In the genomic region with DNA sequence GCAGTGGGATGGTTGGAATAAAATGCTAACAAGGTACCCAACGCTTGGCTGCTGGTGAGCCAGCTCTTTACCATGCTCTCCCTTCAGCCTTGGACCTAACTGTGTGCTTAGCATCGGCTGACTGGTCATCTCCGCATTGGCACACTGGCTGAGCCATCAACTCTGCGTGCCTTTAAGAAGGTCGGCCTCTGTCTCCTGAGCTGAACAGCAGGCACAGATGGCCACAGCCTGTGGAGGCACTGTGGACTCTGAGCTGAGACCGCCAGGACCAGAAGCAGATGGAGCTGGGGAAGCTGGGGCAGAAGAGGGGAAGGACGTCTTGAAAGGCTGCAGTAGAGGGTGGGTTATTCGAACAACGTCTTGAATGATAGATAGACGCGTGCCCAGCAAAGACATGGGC, we compare ENCODE assay signal across 21 mouse cellular contexts. TPM values are rescaled to one million over a fixed set of nuclear protein-coding genes. Genes with fewer than 3 reads are reported as not detected.
"Had no signal": no experiment of that assay in that cellular context is flagged by ENCODE, and none has a peak within 500 bp of the region (broad histone marks: within the 10 kb centered on the region; RNA-seq: fewer than 3 reads in every experiment).

No protein-coding gene starts in this region.

- H3K9ac ChIP-seq: liver, embryonic 14.5 days; lung, embryonic 14.5 days; midbrain, embryonic 13.5 days; neural tube, embryonic 13.5 days; neural tube, embryonic 15.5 days had no signal

- H3K4me3 ChIP-seq: midbrain, embryonic 10.5 days; midbrain, embryonic 13.5 days; myocyte; neural tube, embryonic 13.5 days; neural tube, embryonic 15.5 days had no signal

- H3K4me2 ChIP-seq: lung, embryonic 14.5 days; midbrain, embryonic 13.5 days; neural tube, embryonic 13.5 days; neural tube, embryonic 15.5 days had no signal

- H3K36me3 ChIP-seq: midbrain, embryonic 10.5 days; midbrain, embryonic 13.5 days; neural tube, embryonic 13.5 days; neural tube, embryonic 15.5 days had no signal

- ATAC-seq: midbrain, embryonic 13.5 days had no signal

- H3K27ac ChIP-seq: liver, embryonic 14.5 days; midbrain, embryonic 10.5 days; midbrain, embryonic 13.5 days; neural tube, embryonic 13.5 days; neural tube, embryonic 15.5 days had no signal

- H3K9me3 ChIP-seq: midbrain, embryonic 10.5 days; midbrain, embryonic 13.5 days; neural tube, embryonic 13.5 days; neural tube, embryonic 15.5 days had no signal

- DNase-seq: lung, adult 18-20 months; lung, embryonic 14.5 days; lung, postnatal 10 days; lung, postnatal 4 days; right cerebral cortex, adult 18-20 months; right cerebral cortex, postnatal 25 days; right cerebral cortex, postnatal 4 days; spleen, adult 18-20 months; thymus, adult 18-20 months; thymus, postnatal 14 days; thymus, postnatal 36 days had no signal

RNA-seq across cellular contexts. Expression of a gene that starts 8.4 kb away (rescaled TPM):
- total RNA-seq: megakaryocyte-erythroid progenitor cell, adult 5-6 weeks had no signal
- polyA plus RNA-seq: liver, embryonic 16.5 days had no signal

RNA-seq across cellular contexts. Expression of a gene that starts 17.7 kb away (rescaled TPM):
- total RNA-seq: megakaryocyte, adult 5-6 weeks; megakaryocyte-erythroid progenitor cell, adult 5-6 weeks had no signal
- polyA plus RNA-seq: midbrain, embryonic 13.5 days; neural tube, embryonic 13.5 days; neural tube, embryonic 15.5 days; small intestine, adult 2 months had no signal
